Mouse (Mus musculus): ENCODE data around the gene Cpa5. TPM values are rescaled to one million over a fixed set of nuclear protein-coding genes. Genes with fewer than 3 reads are reported as not detected.

The Cpa5 gene
- polyA plus RNA-seq, 1 experiment, result not detected

- Histone ChIP-seq H3K4me3 (ENCODE audit: extremely low read depth, insufficient read depth, insufficient read length) (no peak overlapping the region), H3K27me3 (ENCODE audit: control insufficient read depth, insufficient read depth, low read length) (no peaks in the 10 kb centered on the region), H3K4me1 (ENCODE audit: control insufficient read depth, insufficient read depth, insufficient read length) (no peaks in the 10 kb centered on the region), H3K27ac (ENCODE audit: insufficient read depth, low read length) (no peak overlapping the region), H3K36me3 (ENCODE audit: control insufficient read depth, insufficient read depth, low read length) (no peaks in the 10 kb centered on the region)
- DNase-seq (ENCODE audit: low read depth in 1 of 2, low spot score in 2 of 2), result no peak
- 84% methylated on average over 3 of the region's 3 CpGs for WGBS
- no peak for TF ChIP-seq POLR2A (IDR thresholded peaks at IDR 0.05; ENCODE audit: low read depth, low read length)
Measured at GRCm38 (mm10) chr6:30600033-30600432, 10.8 kb upstream of the Cpa5 start.

GRCm38 (mm10) chr6:30600995-30601394 is 9.8 kb upstream of the Cpa5 start:
- DNase-seq (ENCODE audit: low read depth in 1 of 2, low spot score in 2 of 2), result no peak
- WGBS, result 84% methylated on average over 1 of the region's 1 CpGs
- Histone ChIP-seq H3K4me1 (ENCODE audit: control insufficient read depth, insufficient read depth, insufficient read length) (no peaks in the 10 kb centered on the region), H3K27ac (ENCODE audit: insufficient read depth, low read length) (no peak overlapping the region), H3K27me3 (ENCODE audit: control insufficient read depth, insufficient read depth, low read length) (no peaks in the 10 kb centered on the region), H3K36me3 (ENCODE audit: control insufficient read depth, insufficient read depth, low read length) (no peaks in the 10 kb centered on the region), H3K4me3 (ENCODE audit: extremely low read depth, insufficient read depth, insufficient read length) (no peak overlapping the region)
- no peak for TF ChIP-seq CTCF (IDR thresholded peaks at IDR 0.05; ENCODE audit: extremely low read depth, insufficient read depth, insufficient read length, insufficient replicate concordance)
- TF ChIP-seq POLR2A (IDR thresholded peaks at IDR 0.05; ENCODE audit: low read depth, low read length), result no peak

- WGBS, result 86% methylated on average over 7 of the region's 7 CpGs
- no peaks in the 10 kb centered on the region for H3K36me3 ChIP-seq (ENCODE audit: control insufficient read depth, insufficient read depth, low read length)
- H3K4me1 ChIP-seq (ENCODE audit: control insufficient read depth, insufficient read depth, insufficient read length), result no peaks in the 10 kb centered on the region
- TF ChIP-seq CTCF (IDR thresholded peaks at IDR 0.05; ENCODE audit: extremely low read depth, insufficient read depth, insufficient read length, insufficient replicate concordance), result no peak
- no peak for TF ChIP-seq POLR2A (IDR thresholded peaks at IDR 0.05; ENCODE audit: low read depth, low read length)
- H3K27ac ChIP-seq (ENCODE audit: insufficient read depth, low read length), result no peak overlapping the region
- DNase-seq (ENCODE audit: low read depth in 1 of 2, low spot score in 2 of 2), result no peak
- no peak overlapping the region for H3K4me3 ChIP-seq (ENCODE audit: extremely low read depth, insufficient read depth, insufficient read length)
- no peaks in the 10 kb centered on the region for H3K27me3 ChIP-seq (ENCODE audit: control insufficient read depth, insufficient read depth, low read length)
Measured at GRCm38 (mm10) chr6:30604342-30604867, 6.4 kb upstream of the Cpa5 start.

- DNase-seq (ENCODE audit: low read depth in 1 of 2, low spot score in 2 of 2), result no peak
- H3K4me1 ChIP-seq (ENCODE audit: control insufficient read depth, insufficient read depth, insufficient read length), result no peaks in the 10 kb centered on the region
- no peaks in the 10 kb centered on the region for H3K36me3 ChIP-seq (ENCODE audit: control insufficient read depth, insufficient read depth, low read length)
- no peak for TF ChIP-seq POLR2A (IDR thresholded peaks at IDR 0.05; ENCODE audit: low read depth, low read length)
- no peak for TF ChIP-seq CTCF (IDR thresholded peaks at IDR 0.05; ENCODE audit: extremely low read depth, insufficient read depth, insufficient read length, insufficient replicate concordance)
- no peaks in the 10 kb centered on the region for H3K27me3 ChIP-seq (ENCODE audit: control insufficient read depth, insufficient read depth, low read length)
- 77% methylated on average over 4 of the region's 4 CpGs for WGBS
- no peak overlapping the region for H3K27ac ChIP-seq (ENCODE audit: insufficient read depth, low read length)
- H3K4me3 ChIP-seq (ENCODE audit: extremely low read depth, insufficient read depth, insufficient read length), result no peak overlapping the region
Measured at GRCm38 (mm10) chr6:30605111-30605510, 5.7 kb upstream of the Cpa5 start.

- WGBS, result 11% methylated on average over 5 of the region's 5 CpGs
- Histone ChIP-seq H3K4me1 (ENCODE audit: control insufficient read depth, insufficient read depth, insufficient read length) (no peaks in the 10 kb centered on the region), H3K27me3 (ENCODE audit: control insufficient read depth, insufficient read depth, low read length) (no peaks in the 10 kb centered on the region), H3K36me3 (ENCODE audit: control insufficient read depth, insufficient read depth, low read length) (no peaks in the 10 kb centered on the region), H3K27ac (ENCODE audit: insufficient read depth, low read length) (no peak overlapping the region), H3K4me3 (ENCODE audit: extremely low read depth, insufficient read depth, insufficient read length) (no peak overlapping the region)
- no peak for DNase-seq (ENCODE audit: low read depth in 1 of 2, low spot score in 2 of 2)
- TF ChIP-seq POLR2A (IDR thresholded peaks at IDR 0.05; ENCODE audit: low read depth, low read length), result no peak
- TF ChIP-seq CTCF (IDR thresholded peaks at IDR 0.05; ENCODE audit: extremely low read depth, insufficient read depth, insufficient read length, insufficient replicate concordance), result no peak
Measured at GRCm38 (mm10) chr6:30605672-30606071, 5.1 kb upstream of the Cpa5 start.

- Histone ChIP-seq H3K4me3 (ENCODE audit: extremely low read depth, insufficient read depth, insufficient read length) (no peak overlapping the region), H3K27ac (ENCODE audit: insufficient read depth, low read length) (no peak overlapping the region), H3K4me1 (ENCODE audit: control insufficient read depth, insufficient read depth, insufficient read length) (no peaks in the 10 kb centered on the region), H3K36me3 (ENCODE audit: control insufficient read depth, insufficient read depth, low read length) (no peaks in the 10 kb centered on the region), H3K27me3 (ENCODE audit: control insufficient read depth, insufficient read depth, low read length) (no peaks in the 10 kb centered on the region)
- no peak for DNase-seq (ENCODE audit: low read depth in 1 of 2, low spot score in 2 of 2)
- WGBS, result 93% methylated on average over 5 of the region's 5 CpGs
- TF ChIP-seq POLR2A (IDR thresholded peaks at IDR 0.05; ENCODE audit: low read depth, low read length) (no peak), CTCF (IDR thresholded peaks at IDR 0.05; ENCODE audit: extremely low read depth, insufficient read depth, insufficient read length, insufficient replicate concordance) (no peak)
Measured at GRCm38 (mm10) chr6:30611212-30611611, 402 bp downstream of the Cpa5 start.

GRCm38 (mm10) chr6:30614251-30614650 is 3.4 kb downstream of the Cpa5 start:
- H3K4me1 ChIP-seq (ENCODE audit: control insufficient read depth, insufficient read depth, insufficient read length), result peaks cover 2% of the 10 kb centered on the region; the same call in 1 of the 2 replicates
- TF ChIP-seq POLR2A (IDR thresholded peaks at IDR 0.05; ENCODE audit: low read depth, low read length) (no peak), CTCF (IDR thresholded peaks at IDR 0.05; ENCODE audit: extremely low read depth, insufficient read depth, insufficient read length, insufficient replicate concordance) (no peak)
- no peaks in the 10 kb centered on the region for H3K27me3 ChIP-seq (ENCODE audit: control insufficient read depth, insufficient read depth, low read length)
- H3K27ac ChIP-seq (ENCODE audit: insufficient read depth, low read length), result no peak overlapping the region
- no peak overlapping the region for H3K4me3 ChIP-seq (ENCODE audit: extremely low read depth, insufficient read depth, insufficient read length)
- no peak for DNase-seq (ENCODE audit: low read depth in 1 of 2, low spot score in 2 of 2)
- WGBS, result 90% methylated on average over 6 of the region's 6 CpGs
- H3K36me3 ChIP-seq (ENCODE audit: control insufficient read depth, insufficient read depth, low read length), result no peaks in the 10 kb centered on the region
